Mouse (Mus musculus) c-Kit-positive CD71-positive TER-119-negative erythroid progenitor cells, embryonic 14.5 days (primary cell): ENCODE results near the gene Ankrd17.

ENCODE experiments used
- DNase-seq: peaks from one replicate; pipeline ENCODE4 v3.0.0-alpha.2; 2013; ENCODE audit warnings: low read depth

Ankrd17 gene

GRCm38 (mm10) chr5:90217791-90218190 lies 148.6 kb downstream of the Ankrd17 start:
- no peak for DNase-seq

- no peak for DNase-seq
These were observed 149.2 kb downstream of the Ankrd17 start for GRCm38 (mm10) chr5:90217226-90217625.

- DNase-seq, result no peak
These were observed 153.0 kb downstream of the Ankrd17 start for GRCm38 (mm10) chr5:90213356-90213755.

GRCm38 (mm10) chr5:90203168-90203567 lies 163.2 kb downstream of the Ankrd17 start:
- DNase-seq, result peak; percentile 54

GRCm38 (mm10) chr5:90202447-90203117 lies 163.8 kb downstream of the Ankrd17 start:
- no peak for DNase-seq

- no peak for DNase-seq
These were observed 166.3 kb downstream of the Ankrd17 start for GRCm38 (mm10) chr5:90199922-90200632.

- peak; percentile 17 for DNase-seq
These were observed 171.5 kb downstream of the Ankrd17 start for GRCm38 (mm10) chr5:90194831-90195230.

GRCm38 (mm10) chr5:90182782-90183181 lies 183.6 kb downstream of the Ankrd17 start:
- no peak for DNase-seq

GRCm38 (mm10) chr5:90179094-90179493 lies 187.3 kb downstream of the Ankrd17 start:
- DNase-seq, result no peak

GRCm38 (mm10) chr5:90178116-90178515 lies 188.3 kb downstream of the Ankrd17 start:
- DNase-seq, result no peak
